Mouse (Mus musculus) MEL (cell line): ENCODE measurements around the gene Bpifa1. TPM values are rescaled to one million over a fixed set of nuclear protein-coding genes. Genes with fewer than 3 reads are reported as not detected.

ENCODE experiments used
- polyA plus RNA-seq, 2 experiments: library from polyadenylated mRNA; stranded (reverse) in 1 of 2; unstranded in 1 of 2; fragments of >175 nt in 1 of 2; fragments of >200 nt in 1 of 2; gene quantifications; 2 replicates each; pipeline versions ENCODE4 v1.2.1 to v1.2.4; 2012; ENCODE audit warnings: low replicate concordance in 2 of 2, low read depth in 1 of 2; ENCODE audit not compliant: insufficient read length in 2 of 2, insufficient read depth in 1 of 2, missing spikeins in 1 of 2
- total RNA-seq: library from RNA; depleted of rRNA; stranded (reverse); fragments of 300-350 nt; gene quantifications from 2 replicates; pipeline ENCODE4 v1.2.3, GENCODE M21; 2012; rRNA removed

Gene Bpifa1
- total and polyA plus RNA-seq, 3 experiments, result not detected

Other genes with a start within 250 kb of the Bpifa1 start
- gene Bpifb6, start 242.5 kb upstream of the Bpifa1 start, total RNA-seq, result not detected in 2 replicates
- gene Bpifb6, start 242.5 kb upstream of the Bpifa1 start, polyA plus RNA-seq, result not detected
- gene Bpifb3, start 224.7 kb upstream of the Bpifa1 start, total RNA-seq, result not detected in 2 replicates
- gene Bpifb3, start 224.7 kb upstream of the Bpifa1 start, polyA plus RNA-seq, result not detected
- not detected in 2 replicates for gene Bpifb4, start 204.7 kb upstream of the Bpifa1 start, total RNA-seq
- not detected for gene Bpifb4, start 204.7 kb upstream of the Bpifa1 start, polyA plus RNA-seq
- gene Bpifa6, start 167.9 kb upstream of the Bpifa1 start, total RNA-seq, result not detected in 2 replicates
- gene Bpifa6, start 167.9 kb upstream of the Bpifa1 start, polyA plus RNA-seq, result not detected
- not detected in 2 replicates for gene Bpifa2, start 134.6 kb upstream of the Bpifa1 start, total RNA-seq
- not detected for gene Bpifa2, start 134.6 kb upstream of the Bpifa1 start, polyA plus RNA-seq
- gene Bpifa3, start 12.5 kb upstream of the Bpifa1 start, total RNA-seq, result not detected in 2 replicates
- gene Bpifa3, start 12.5 kb upstream of the Bpifa1 start, polyA plus RNA-seq, result not detected
- gene Bpifa5, start 19.7 kb downstream of the Bpifa1 start, total RNA-seq, result not detected in 2 replicates
- gene Bpifa5, start 19.7 kb downstream of the Bpifa1 start, polyA plus RNA-seq, result not detected
- not detected in 2 replicates for gene Bpifb1, start 47.9 kb downstream of the Bpifa1 start, total RNA-seq
- gene Bpifb1, start 47.9 kb downstream of the Bpifa1 start, polyA plus RNA-seq, result not detected
- not detected in 2 replicates for gene Bpifb5, start 80.9 kb downstream of the Bpifa1 start, total RNA-seq
- not detected for gene Bpifb5, start 80.9 kb downstream of the Bpifa1 start, polyA plus RNA-seq
- not detected in 2 replicates for gene Bpifb9a, start 115.0 kb downstream of the Bpifa1 start, total RNA-seq
- not detected for gene Bpifb9a, start 115.0 kb downstream of the Bpifa1 start, polyA plus RNA-seq
- not detected in 2 replicates for gene Bpifb9b, start 164.3 kb downstream of the Bpifa1 start, total RNA-seq
- not detected for gene Bpifb9b, start 164.3 kb downstream of the Bpifa1 start, polyA plus RNA-seq
- gene Cdk5rap1, start 230.1 kb downstream of the Bpifa1 start, total RNA-seq, result 14.1 and 14.7 TPM in 2 replicates
- gene Cdk5rap1, start 230.1 kb downstream of the Bpifa1 start, polyA plus RNA-seq, result 10 to 100 TPM in 1 of 2 experiments, not detected in 1; 13.1 TPM